Mouse (Mus musculus): ENCODE results near the gene Patj. TPM values are rescaled to one million over a fixed set of nuclear protein-coding genes. Genes with fewer than 3 reads are reported as not detected.

The Patj gene
- total RNA-seq, 2 experiments from 2014 or later = 0.60 to 3.0 TPM

GRCm38 (mm10) chr4:98638731-98639130, 243.1 kb downstream of the Patj start:
- no peak for ATAC-seq (ENCODE audit: poor library complexity, severe bottlenecking)

- no peak for ATAC-seq (ENCODE audit: poor library complexity, severe bottlenecking)
Observed at GRCm38 (mm10) chr4:98653650-98654049, 258.1 kb downstream of the Patj start.

DNA sequence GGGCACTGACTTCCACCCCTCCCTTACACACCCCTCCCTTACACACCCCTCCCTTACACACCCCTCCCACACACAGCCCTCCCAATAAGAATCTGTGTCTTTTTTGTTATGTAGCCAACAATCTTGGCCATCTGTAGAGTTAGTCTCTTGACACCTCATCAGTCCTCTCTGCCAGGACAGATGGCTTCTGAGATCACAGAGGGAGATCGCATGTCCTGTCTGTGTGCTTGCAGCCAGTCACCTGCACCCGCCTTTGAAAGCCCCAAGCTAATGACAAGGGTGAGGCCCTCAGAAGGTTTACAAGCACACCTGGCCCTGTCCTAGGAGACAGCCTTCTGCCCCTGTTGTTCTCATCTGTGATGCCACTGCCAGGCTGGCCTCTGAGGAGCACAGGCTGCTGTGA, 258.8 kb downstream of the Patj start:
- ATAC-seq (ENCODE audit: poor library complexity, severe bottlenecking) = no peak

GRCm38 (mm10) chr4:98656759-98657158, 261.2 kb downstream of the Patj start:
- no peak for ATAC-seq (ENCODE audit: poor library complexity, severe bottlenecking)

GRCm38 (mm10) chr4:98659032-98659431, 263.4 kb downstream of the Patj start:
- ATAC-seq (ENCODE audit: poor library complexity, severe bottlenecking) = no peak

DNA sequence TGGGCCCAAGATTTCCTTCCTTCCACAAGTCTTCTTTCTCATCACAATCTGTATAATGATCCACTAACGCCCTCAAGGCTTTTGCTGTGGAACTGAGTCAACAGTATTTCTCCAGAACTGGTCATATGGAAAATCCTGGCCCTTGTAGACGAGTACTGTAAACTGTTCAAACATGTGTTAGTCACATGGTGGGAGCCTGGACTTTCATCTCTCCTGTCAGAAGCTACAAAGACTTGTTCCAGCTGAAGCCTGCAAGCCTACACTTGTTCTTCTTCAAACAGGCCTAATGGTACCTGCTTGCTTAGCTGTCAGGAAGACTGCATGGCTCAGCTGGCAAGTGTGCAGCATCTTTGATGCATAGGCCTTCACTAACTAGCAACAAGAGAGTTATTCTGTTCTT, 264.9 kb downstream of the Patj start:
- ATAC-seq (ENCODE audit: poor library complexity, severe bottlenecking) = no peak

GRCm38 (mm10) chr4:98665884-98666283, 270.3 kb downstream of the Patj start:
- no peak for ATAC-seq (ENCODE audit: poor library complexity, severe bottlenecking)

GRCm38 (mm10) chr4:98666451-98666850, 270.9 kb downstream of the Patj start:
- ATAC-seq (ENCODE audit: poor library complexity, severe bottlenecking) = no peak

GRCm38 (mm10) chr4:98667009-98667408, 271.4 kb downstream of the Patj start:
- no peak for ATAC-seq (ENCODE audit: poor library complexity, severe bottlenecking)

DNA sequence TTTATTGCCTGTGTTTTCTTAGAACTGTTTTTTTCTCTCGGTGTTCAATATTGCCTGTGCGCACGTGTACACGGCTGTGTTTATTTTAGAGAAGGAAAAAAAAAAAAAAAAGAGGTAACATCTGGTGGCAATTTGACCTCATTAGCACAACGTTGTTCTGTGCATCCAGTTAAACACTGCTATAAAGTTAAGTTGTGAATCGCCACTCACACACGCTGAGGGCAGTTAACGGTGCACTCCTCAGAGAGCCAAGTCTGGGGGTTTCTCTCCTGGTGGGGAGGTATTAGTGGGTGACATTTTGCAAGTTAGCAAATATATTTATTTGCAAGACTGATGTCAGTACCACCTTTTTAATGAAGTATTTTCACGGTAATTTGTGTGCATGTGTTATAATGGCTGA, 281.9 kb downstream of the Patj start:
- no peak for ATAC-seq (ENCODE audit: poor library complexity, severe bottlenecking)

GRCm38 (mm10) chr4:98686678-98687267, 291.2 kb downstream of the Patj start:
- ATAC-seq (ENCODE audit: poor library complexity, severe bottlenecking) = no peak

GRCm38 (mm10) chr4:98688116-98688515, 292.5 kb downstream of the Patj start:
- ATAC-seq (ENCODE audit: poor library complexity, severe bottlenecking) = no peak

- ATAC-seq (ENCODE audit: poor library complexity, severe bottlenecking) = no peak
Observed at GRCm38 (mm10) chr4:98688520-98688919, 292.9 kb downstream of the Patj start.

GRCm38 (mm10) chr4:98689988-98690387, 294.4 kb downstream of the Patj start:
- no peak for ATAC-seq (ENCODE audit: poor library complexity, severe bottlenecking)

- no peak for ATAC-seq (ENCODE audit: poor library complexity, severe bottlenecking)
Observed at GRCm38 (mm10) chr4:98693465-98694185, 298.0 kb downstream of the Patj start.

- no peak for ATAC-seq (ENCODE audit: poor library complexity, severe bottlenecking)
Observed at GRCm38 (mm10) chr4:98697932-98698331, 302.3 kb downstream of the Patj start.

DNA sequence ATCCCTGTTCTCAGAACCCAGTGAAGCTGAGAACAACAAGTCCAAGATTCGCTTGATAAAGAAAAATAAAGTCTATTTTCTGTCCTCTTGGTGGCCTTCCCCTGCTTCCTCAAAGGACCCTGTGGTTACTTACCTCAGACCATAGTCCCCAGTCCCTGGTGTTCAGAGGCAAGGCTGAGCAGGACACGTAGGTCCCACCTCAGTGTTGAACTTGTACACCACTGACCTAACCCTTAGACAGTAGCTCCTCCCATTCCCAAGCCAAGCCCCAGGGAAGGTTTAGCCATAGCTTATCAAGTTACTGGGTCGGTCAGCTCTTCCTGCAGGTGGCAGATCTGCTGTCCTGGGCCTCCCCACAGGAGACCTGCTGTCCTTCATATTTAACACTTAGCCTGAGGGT, 303.3 kb downstream of the Patj start:
- no peak for ATAC-seq (ENCODE audit: poor library complexity, severe bottlenecking)

GRCm38 (mm10) chr4:98700156-98700555, 304.6 kb downstream of the Patj start:
- ATAC-seq (ENCODE audit: poor library complexity, severe bottlenecking) = no peak

- ATAC-seq (ENCODE audit: poor library complexity, severe bottlenecking) = 0 out of 2 replicates have a peak, but pooled peaks have one; percentile 43
Observed at GRCm38 (mm10) chr4:98702201-98702894, 306.8 kb downstream of the Patj start.

DNA sequence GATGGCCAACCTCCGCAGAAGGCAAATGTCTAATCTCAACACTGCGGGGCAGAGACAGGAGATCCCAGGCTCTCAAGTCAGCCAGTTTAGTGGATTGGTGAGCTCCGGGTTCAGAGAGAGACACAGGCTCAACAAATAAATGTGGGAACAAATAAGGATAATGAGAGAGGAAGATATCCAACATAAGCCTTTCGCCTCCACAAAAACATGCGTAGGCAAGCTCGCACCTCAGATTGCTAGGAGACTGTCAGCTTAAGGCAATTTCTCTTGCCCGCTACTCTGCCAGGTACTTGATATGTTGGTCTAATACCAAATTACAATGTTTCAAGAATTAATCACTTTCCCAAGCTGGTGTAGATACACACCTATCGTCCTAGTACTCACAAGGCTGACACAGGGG, 315.3 kb downstream of the Patj start:
- ATAC-seq (ENCODE audit: poor library complexity, severe bottlenecking) = no peak

DNA sequence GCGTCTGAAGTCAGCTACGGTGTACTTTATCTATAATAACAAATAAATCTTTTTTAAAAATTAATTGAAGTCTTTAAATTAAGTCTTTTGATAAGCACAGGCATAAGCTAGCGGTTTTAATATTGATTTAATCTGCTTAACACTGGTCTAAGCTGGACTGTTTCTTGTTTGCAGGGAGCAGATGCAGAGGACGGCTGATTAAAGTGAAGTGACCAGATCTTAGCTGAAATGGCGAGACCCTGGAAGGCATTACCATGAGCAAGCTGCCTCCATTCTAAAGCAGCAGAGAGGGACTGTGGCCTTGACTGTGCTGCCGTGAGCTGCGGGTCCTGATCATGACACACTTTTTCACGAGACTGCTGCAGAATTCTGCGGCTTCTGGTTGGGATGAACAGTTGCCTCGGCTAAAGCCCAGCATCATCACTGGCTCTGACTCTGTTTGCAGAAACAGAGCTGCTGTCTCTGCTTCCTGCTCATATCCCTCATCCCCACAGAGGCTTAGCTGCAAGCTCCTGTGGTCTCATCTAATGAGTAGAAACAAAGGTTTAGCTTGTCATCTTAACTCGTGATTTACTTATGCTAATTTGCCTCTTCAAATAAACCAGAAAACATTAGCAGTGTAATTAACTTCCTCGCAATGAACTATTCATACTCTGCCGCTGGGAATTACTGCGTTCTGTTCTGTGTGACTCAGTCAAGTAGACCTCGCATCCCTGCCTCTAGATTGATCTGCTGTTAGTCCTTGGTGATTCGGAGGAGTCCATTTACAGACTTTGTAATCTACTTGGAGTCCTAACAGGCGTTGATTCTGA, 322.4 kb downstream of the Patj start:
- ATAC-seq (ENCODE audit: poor library complexity, severe bottlenecking) = no peak
